Mouse (Mus musculus): Measurements from ENCODE around the gene Npy4r. TPM values are rescaled to one million over a fixed set of nuclear protein-coding genes. Genes with fewer than 3 reads are reported as not detected.

Gene Npy4r
- 0.12 TPM for polyA plus RNA-seq (2014; fragmentation: Illumina TruSeq; extraction: RNeasy Lipid Tissue Mini Kit (QIAGEN cat#74804); ENCODE audit: insufficient read depth, low read depth, low replicate concordance)

GRCm38 (mm10) chr14:34152342-34152741, at the start of gene Npy4r:
Npy4r (minus strand) TSS chr14:34152489.

GRCm38 (mm10) chr14:34201231-34202035, 49.1 kb upstream of the Npy4r start, which contains the start of gene Gprin2:
Gprin2 (minus strand) TSS chr14:34201653.

GRCm38 (mm10) chr14:34102601-34103000, 49.7 kb downstream of the Npy4r start, which contains the start of gene A630023A22Rik:
A630023A22Rik (minus strand) TSS chr14:34102754.

Other genes starting within 250 kb of the Npy4r start
- 2.9 TPM for gene Gdf10, start 228.9 kb downstream of the Npy4r start, polyA plus RNA-seq (2014; fragmentation: Illumina TruSeq; extraction: RNeasy Lipid Tissue Mini Kit (QIAGEN cat#74804); ENCODE audit: insufficient read depth, low read depth, low replicate concordance)
- 0.22 TPM for gene Gdf2, start 211.4 kb downstream of the Npy4r start, polyA plus RNA-seq (2014; fragmentation: Illumina TruSeq; extraction: RNeasy Lipid Tissue Mini Kit (QIAGEN cat#74804); ENCODE audit: insufficient read depth, low read depth, low replicate concordance)
- gene Rbp3, start 198.5 kb downstream of the Npy4r start, polyA plus RNA-seq (2014; fragmentation: Illumina TruSeq; extraction: RNeasy Lipid Tissue Mini Kit (QIAGEN cat#74804); ENCODE audit: insufficient read depth, low read depth, low replicate concordance): not detected
- not detected for gene Zfp488, start 173.7 kb downstream of the Npy4r start, polyA plus RNA-seq (2014; fragmentation: Illumina TruSeq; extraction: RNeasy Lipid Tissue Mini Kit (QIAGEN cat#74804); ENCODE audit: insufficient read depth, low read depth, low replicate concordance)
- gene Gm30083, start 137.3 kb downstream of the Npy4r start, polyA plus RNA-seq (2014; fragmentation: Illumina TruSeq; extraction: RNeasy Lipid Tissue Mini Kit (QIAGEN cat#74804); ENCODE audit: insufficient read depth, low read depth, low replicate concordance): not detected
- not detected for gene Gm5460, start 135.7 kb downstream of the Npy4r start, polyA plus RNA-seq (2014; fragmentation: Illumina TruSeq; extraction: RNeasy Lipid Tissue Mini Kit (QIAGEN cat#74804); ENCODE audit: insufficient read depth, low read depth, low replicate concordance)
- gene Antxrl, start 99.8 kb downstream of the Npy4r start, polyA plus RNA-seq (2014; fragmentation: Illumina TruSeq; extraction: RNeasy Lipid Tissue Mini Kit (QIAGEN cat#74804); ENCODE audit: insufficient read depth, low read depth, low replicate concordance): not detected
- 21.6 TPM for gene Anxa8, start 66.5 kb downstream of the Npy4r start, polyA plus RNA-seq (2014; fragmentation: Illumina TruSeq; extraction: RNeasy Lipid Tissue Mini Kit (QIAGEN cat#74804); ENCODE audit: insufficient read depth, low read depth, low replicate concordance)
- gene A630023A22Rik, start 49.7 kb downstream of the Npy4r start, polyA plus RNA-seq (2014; fragmentation: Illumina TruSeq; extraction: RNeasy Lipid Tissue Mini Kit (QIAGEN cat#74804); ENCODE audit: insufficient read depth, low read depth, low replicate concordance): 0.50 TPM
- 0.06 TPM for gene Gprin2, start 49.2 kb upstream of the Npy4r start, polyA plus RNA-seq (2014; fragmentation: Illumina TruSeq; extraction: RNeasy Lipid Tissue Mini Kit (QIAGEN cat#74804); ENCODE audit: insufficient read depth, low read depth, low replicate concordance)
- gene Syt15, start 67.1 kb upstream of the Npy4r start, polyA plus RNA-seq (2014; fragmentation: Illumina TruSeq; extraction: RNeasy Lipid Tissue Mini Kit (QIAGEN cat#74804); ENCODE audit: insufficient read depth, low read depth, low replicate concordance): 2.8 TPM
- gene Shld2, start 158.0 kb upstream of the Npy4r start, polyA plus RNA-seq (2014; fragmentation: Illumina TruSeq; extraction: RNeasy Lipid Tissue Mini Kit (QIAGEN cat#74804); ENCODE audit: insufficient read depth, low read depth, low replicate concordance): 4.3 TPM
- 71.0 TPM for gene Glud1, start 158.2 kb upstream of the Npy4r start, polyA plus RNA-seq (2014; fragmentation: Illumina TruSeq; extraction: RNeasy Lipid Tissue Mini Kit (QIAGEN cat#74804); ENCODE audit: insufficient read depth, low read depth, low replicate concordance)
- gene Fam25c, start 202.9 kb upstream of the Npy4r start, polyA plus RNA-seq (2014; fragmentation: Illumina TruSeq; extraction: RNeasy Lipid Tissue Mini Kit (QIAGEN cat#74804); ENCODE audit: insufficient read depth, low read depth, low replicate concordance): not detected
- 24.1 TPM for gene Sncg, start 222.3 kb upstream of the Npy4r start, polyA plus RNA-seq (2014; fragmentation: Illumina TruSeq; extraction: RNeasy Lipid Tissue Mini Kit (QIAGEN cat#74804); ENCODE audit: insufficient read depth, low read depth, low replicate concordance)
- gene Mmrn2, start 223.0 kb upstream of the Npy4r start, polyA plus RNA-seq (2014; fragmentation: Illumina TruSeq; extraction: RNeasy Lipid Tissue Mini Kit (QIAGEN cat#74804); ENCODE audit: insufficient read depth, low read depth, low replicate concordance): 9.8 TPM